Mouse (Mus musculus) embryonic facial prominence, embryonic 11.5 days (tissue): ENCODE data around the gene Arhgap28. TPM values are rescaled to one million over a fixed set of nuclear protein-coding genes. Genes with fewer than 3 reads are reported as not detected.

Source experiments
- ATAC-seq: fragments of 200-750 bp; cut with Nextera tagmentation; replicated peaks from 2 replicates; pipeline ENCODE4 v1.8.0; 2017; ENCODE audit warnings: low read depth; ENCODE audit not compliant: insufficient number of reproducible peaks, low FRiP score, low TSS enrichment
- DNase-seq: peaks from one replicate; pipeline ENCODE4 v3.0.0-alpha.2; 2015; ENCODE audit warnings: low spot score
- H3K27ac ChIP-seq: fragments of 300-500 bp; sonication (generic); replicated peaks from 2 replicates; pipeline ENCODE4 v1.5.1; 2014; ENCODE audit warnings: mild to moderate bottlenecking, low read depth, low read length, control low read depth
- H3K27me3 ChIP-seq: fragments of 300-500 bp; sonication (generic); 2 replicates; pipeline ENCODE4 v1.6.1; 2014; ENCODE audit warnings: mild to moderate bottlenecking, low read length, moderate library complexity, mixed read lengths; ENCODE audit not compliant: control insufficient read depth, insufficient read depth
- H3K36me3 ChIP-seq: fragments of 300-500 bp; sonication (generic); replicated peaks from 2 replicates; pipeline ENCODE4 v1.6.1; 2014; ENCODE audit warnings: low read depth, mild to moderate bottlenecking, low read length, moderate library complexity, mixed read lengths; ENCODE audit not compliant: control insufficient read depth, insufficient read depth
- H3K4me1 ChIP-seq: fragments of 300-500 bp; sonication (generic); 2 replicates; pipeline ENCODE4 v1.6.1; 2014; ENCODE audit warnings: low read length, mixed read lengths; ENCODE audit not compliant: control insufficient read depth, insufficient read depth
- H3K4me2 ChIP-seq: fragments of 300-500 bp; sonication (generic); 2 replicates; pipeline ENCODE4 v1.6.1; 2014; ENCODE audit warnings: low read depth, mild to moderate bottlenecking, control low read depth, low read length, moderate library complexity
- H3K4me3 ChIP-seq: fragments of 300-500 bp; sonication (generic); 2 replicates; pipeline ENCODE4 v1.5.1; 2014; ENCODE audit warnings: low read depth, low read length, control low read depth
- H3K9ac ChIP-seq: fragments of 300-500 bp; sonication (generic); replicated peaks from 2 replicates; pipeline ENCODE4 v1.6.1; 2014; ENCODE audit warnings: mild to moderate bottlenecking, control low read depth, low read length
- H3K9me3 ChIP-seq: fragments of 300-500 bp; sonication (generic); replicated peaks from 2 replicates; pipeline ENCODE4 v1.6.1; 2016; ENCODE audit warnings: mild to moderate bottlenecking, low read length, inconsistent platforms, mixed read lengths; ENCODE audit not compliant: control insufficient read depth
- WGBS: fragments of 180-500 bp; shearing (Covaris S2); extraction: QIAGEN DNeasy Blood & Tissue Kit; methylation state at CpG from one replicate; pipeline ENCODE4 v1.1.7; 2014; 5-methylcytosine and 5-hydroxymethylcytosine counted together
- polyA plus RNA-seq: library from polyadenylated mRNA; unstranded; fragments of >200 nt; fragmentation: Nextera tagmentation; extraction: Ambion mirVana; gene quantifications from 2 replicates; pipeline ENCODE4 v1.2.1, GENCODE M21; 2014

Arhgap28 gene
- polyA plus RNA-seq, 1 experiment from 2014 or later: 82.7 TPM

- Histone ChIP-seq H3K9me3 (no peaks in the 10 kb centered on the region), H3K36me3 (no peaks in the 10 kb centered on the region), H3K9ac (no peak overlapping the region), H3K27me3 (no peaks in the 10 kb centered on the region), H3K27ac (no peak overlapping the region), H3K4me1 (no peaks in the 10 kb centered on the region), H3K4me3 (no peak overlapping the region), H3K4me2 (no peak overlapping the region)
- ATAC-seq (no peak), DNase-seq (no peak)
- 59% methylated on average over 7 of the region's 7 CpGs for WGBS
These were observed 58.5 kb downstream of the Arhgap28 start for GRCm38 (mm10) chr17:67945453-67945852.

GRCm38 (mm10) chr17:67944256-67944655 is 59.7 kb downstream of the Arhgap28 start:
- no peak for DNase-seq
- Histone ChIP-seq H3K27ac (no peak overlapping the region), H3K27me3 (no peaks in the 10 kb centered on the region), H3K9me3 (no peaks in the 10 kb centered on the region), H3K4me1 (no peaks in the 10 kb centered on the region), H3K36me3 (no peaks in the 10 kb centered on the region), H3K9ac (no peak overlapping the region), H3K4me2 (no peak overlapping the region), H3K4me3 (no peak overlapping the region)
- WGBS: 89% methylated on average over 7 of the region's 7 CpGs
- no peak for ATAC-seq

GRCm38 (mm10) chr17:67941026-67941425 is 62.9 kb downstream of the Arhgap28 start:
- no peaks in the 10 kb centered on the region for H3K4me1 ChIP-seq
- DNase-seq (no peak), ATAC-seq (no peak)
- no peak overlapping the region for H3K4me2 ChIP-seq
- no peak overlapping the region for H3K9ac ChIP-seq
- no peaks in the 10 kb centered on the region for H3K36me3 ChIP-seq
- WGBS: 95% methylated on average over 6 of the region's 6 CpGs
- no peak overlapping the region for H3K27ac ChIP-seq
- H3K9me3 ChIP-seq: no peaks in the 10 kb centered on the region
- H3K27me3 ChIP-seq: no peaks in the 10 kb centered on the region
- H3K4me3 ChIP-seq: no peak overlapping the region

GRCm38 (mm10) chr17:67937050-67937449 is 66.9 kb downstream of the Arhgap28 start:
- Histone ChIP-seq H3K4me1 (no peaks in the 10 kb centered on the region), H3K9me3 (no peaks in the 10 kb centered on the region), H3K4me2 (no peak overlapping the region), H3K9ac (no peak overlapping the region), H3K4me3 (no peak overlapping the region), H3K36me3 (no peaks in the 10 kb centered on the region; the same call in 1 of the 2 replicates), H3K27ac (no peak overlapping the region), H3K27me3 (no peaks in the 10 kb centered on the region)
- DNase-seq (no peak), ATAC-seq (no peak)
- WGBS: 98% methylated on average over 3 of the region's 3 CpGs

- 81% methylated on average over 4 of the region's 4 CpGs for WGBS
- Histone ChIP-seq H3K9me3 (no peaks in the 10 kb centered on the region), H3K9ac (no peak overlapping the region), H3K4me2 (no peak overlapping the region), H3K27ac (no peak overlapping the region), H3K4me3 (no peak overlapping the region), H3K4me1 (no peaks in the 10 kb centered on the region), H3K36me3 (no peaks in the 10 kb centered on the region; the same call in 1 of the 2 replicates), H3K27me3 (no peaks in the 10 kb centered on the region)
- DNase-seq (no peak), ATAC-seq (no peak)
These were observed 68.4 kb downstream of the Arhgap28 start for GRCm38 (mm10) chr17:67935556-67935955.

GRCm38 (mm10) chr17:67931396-67931795 is 72.5 kb downstream of the Arhgap28 start:
- ATAC-seq: no peak
- Histone ChIP-seq H3K4me1 (no peaks in the 10 kb centered on the region), H3K27ac (no peak overlapping the region), H3K9ac (no peak overlapping the region), H3K36me3 (no peaks in the 10 kb centered on the region; the same call in 1 of the 2 replicates), H3K9me3 (no peaks in the 10 kb centered on the region), H3K4me2 (no peak overlapping the region), H3K27me3 (no peaks in the 10 kb centered on the region), H3K4me3 (no peak overlapping the region)
- DNase-seq: no peak
- WGBS: 62% methylated on average over 6 of the region's 6 CpGs

- no peak overlapping the region for H3K4me3 ChIP-seq
- no peaks in the 10 kb centered on the region for H3K9me3 ChIP-seq
- no peak overlapping the region for H3K4me2 ChIP-seq
- ATAC-seq (no peak), DNase-seq (no peak)
- 86% methylated on average over 3 of the region's 3 CpGs for WGBS
- H3K27ac ChIP-seq: no peak overlapping the region
- no peaks in the 10 kb centered on the region; the same call in 1 of the 2 replicates for H3K36me3 ChIP-seq
- no peaks in the 10 kb centered on the region for H3K4me1 ChIP-seq
- no peak overlapping the region for H3K9ac ChIP-seq
- no peaks in the 10 kb centered on the region for H3K27me3 ChIP-seq
These were observed 73.0 kb downstream of the Arhgap28 start for GRCm38 (mm10) chr17:67930957-67931356.

GRCm38 (mm10) chr17:67930467-67930866 is 73.5 kb downstream of the Arhgap28 start:
- Histone ChIP-seq H3K36me3 (no peaks in the 10 kb centered on the region; the same call in 1 of the 2 replicates), H3K9me3 (no peaks in the 10 kb centered on the region), H3K27ac (no peak overlapping the region), H3K9ac (no peak overlapping the region), H3K27me3 (no peaks in the 10 kb centered on the region), H3K4me3 (no peak overlapping the region), H3K4me1 (no peaks in the 10 kb centered on the region), H3K4me2 (no peak overlapping the region)
- WGBS: 91% methylated on average over 3 of the region's 3 CpGs
- ATAC-seq: no peak
- no peak for DNase-seq
